Mouse (Mus musculus): ENCODE data around the gene Gm20388. TPM values are rescaled to one million over a fixed set of nuclear protein-coding genes. Genes with fewer than 3 reads are reported as not detected.

The Gm20388 gene
- polyA plus RNA-seq, 2 experiments: 8.5 TPM; not detected in 1

- Histone ChIP-seq H3K4me2 (ENCODE audit: low read depth) (peak overlapping the region; percentile 98), H3K9ac (replicated peaks) (peak overlapping the region; percentile 95), H3K4me1 (replicated peaks; ENCODE audit: control insufficient read depth in 2 of 2, insufficient read depth in 2 of 2, low read length in 1 of 2) (peaks cover 49 to 55% of the 10 kb centered on the region in 2 experiments), H3K4me3 (ENCODE audit: insufficient read depth in 1 of 2, low read depth in 2 of 2, low read length in 2 of 2) (peak overlapping the region; percentile 48 to 57), H3K27me3 (ENCODE audit: control insufficient read depth, insufficient read depth, low read length) (no peaks in the 10 kb centered on the region), H3K9me3 (ENCODE audit: control insufficient read depth, low read length) (no peaks in the 10 kb centered on the region), H3K36me3 (replicated peaks; ENCODE audit: control insufficient read depth, insufficient read depth, low read depth) (0 out of 2 replicates have a peak, but pooled peaks cover under 1% of the 10 kb centered on the region), H3K27ac (peak overlapping the region; percentile 100)
- ATAC-seq (ENCODE audit: insufficient read depth): peak; percentile 66
- TF ChIP-seq EP300 (IDR thresholded peaks at IDR 0.05; ENCODE audit: low read depth): no peak
- TF ChIP-seq CTCF (IDR thresholded peaks at IDR 0.05; ENCODE audit: low read depth): no peak
- no peak for DNase-seq (ENCODE audit: low read depth in 3 of 3, low spot score in 3 of 3)
- 10% methylated on average over 7 of the region's 7 CpGs for WGBS (ENCODE audit: insufficient replicate concordance)
These were observed 4078.5 kb downstream of the Gm20388 start for GRCm38 (mm10) chr8:123989128-123989527.

- peak; percentile 77 for TF ChIP-seq EP300 (IDR thresholded peaks at IDR 0.05; ENCODE audit: low read depth)
- no peak for TF ChIP-seq CTCF (IDR thresholded peaks at IDR 0.05; ENCODE audit: low read depth)
- Histone ChIP-seq H3K36me3 (replicated peaks; ENCODE audit: control insufficient read depth, insufficient read depth, low read depth) (peaks cover 4% of the 10 kb centered on the region; the same call in 1 of the 2 replicates), H3K4me1 (replicated peaks; ENCODE audit: control insufficient read depth in 2 of 2, insufficient read depth in 2 of 2, low read length in 1 of 2) (peaks cover 45 to 51% of the 10 kb centered on the region in 2 experiments), H3K4me3 (ENCODE audit: insufficient read depth in 1 of 2, low read depth in 2 of 2, low read length in 2 of 2) (peak overlapping the region; percentile 39 to 57), H3K27me3 (ENCODE audit: control insufficient read depth, insufficient read depth, low read length) (no peaks in the 10 kb centered on the region), H3K27ac (peak overlapping the region; percentile 100), H3K9me3 (ENCODE audit: control insufficient read depth, low read length) (no peaks in the 10 kb centered on the region), H3K4me2 (ENCODE audit: low read depth) (peak overlapping the region; percentile 98), H3K9ac (replicated peaks) (peak overlapping the region; percentile 61)
- DNase-seq (ENCODE audit: low read depth in 3 of 3, low spot score in 3 of 3): peak in 2 of 3 experiments; percentile 52 to 56
- peak; percentile 43 for ATAC-seq (ENCODE audit: insufficient read depth)
- whole genome bisulfite sequencing (ENCODE audit: insufficient replicate concordance): 13% methylated on average over 13 of the region's 13 CpGs
These were observed 4079.8 kb downstream of the Gm20388 start for GRCm38 (mm10) chr8:123990277-123991049.

GRCm38 (mm10) chr8:123992587-123992986 is 4081.9 kb downstream of the Gm20388 start:
- DNase-seq (ENCODE audit: low read depth in 3 of 3, low spot score in 3 of 3) (no peak), ATAC-seq (ENCODE audit: insufficient read depth) (no peak)
- no peak overlapping the region for H3K4me3 ChIP-seq (ENCODE audit: insufficient read depth in 1 of 2, low read depth in 2 of 2, low read length in 2 of 2)
- H3K27ac ChIP-seq: peak overlapping the region; percentile 31; the same call in 1 of the 2 replicates
- H3K27me3 ChIP-seq (ENCODE audit: control insufficient read depth, insufficient read depth, low read length): no peaks in the 10 kb centered on the region
- no peak overlapping the region for H3K4me2 ChIP-seq (ENCODE audit: low read depth)
- H3K9ac ChIP-seq (replicated peaks): no peak overlapping the region
- H3K36me3 ChIP-seq (replicated peaks; ENCODE audit: control insufficient read depth, insufficient read depth, low read depth): peaks cover 18% of the 10 kb centered on the region
- WGBS (ENCODE audit: insufficient replicate concordance): 70% methylated on average over 8 of the region's 8 CpGs
- H3K9me3 ChIP-seq (ENCODE audit: control insufficient read depth, low read length): no peaks in the 10 kb centered on the region
- TF ChIP-seq CTCF (IDR thresholded peaks at IDR 0.05; ENCODE audit: low read depth) (peak; percentile 91), EP300 (IDR thresholded peaks at IDR 0.05; ENCODE audit: low read depth) (no peak)
- H3K4me1 ChIP-seq (replicated peaks; ENCODE audit: control insufficient read depth in 2 of 2, insufficient read depth in 2 of 2, low read length in 1 of 2): peaks cover 26 to 33% of the 10 kb centered on the region in 2 experiments

GRCm38 (mm10) chr8:123993597-123993996 is 4083.0 kb downstream of the Gm20388 start:
- TF ChIP-seq EP300 (IDR thresholded peaks at IDR 0.05; ENCODE audit: low read depth) (no peak), CTCF (IDR thresholded peaks at IDR 0.05; ENCODE audit: low read depth) (no peak)
- Histone ChIP-seq H3K9me3 (ENCODE audit: control insufficient read depth, low read length) (no peaks in the 10 kb centered on the region), H3K27me3 (ENCODE audit: control insufficient read depth, insufficient read depth, low read length) (no peaks in the 10 kb centered on the region), H3K4me2 (ENCODE audit: low read depth) (no peak overlapping the region), H3K9ac (replicated peaks) (no peak overlapping the region), H3K4me1 (replicated peaks; ENCODE audit: control insufficient read depth in 2 of 2, insufficient read depth in 2 of 2, low read length in 1 of 2) (peaks cover 19 to 26% of the 10 kb centered on the region in 2 experiments), H3K36me3 (replicated peaks; ENCODE audit: control insufficient read depth, insufficient read depth, low read depth) (peaks cover 21% of the 10 kb centered on the region), H3K4me3 (ENCODE audit: insufficient read depth in 1 of 2, low read depth in 2 of 2, low read length in 2 of 2) (no peak overlapping the region), H3K27ac (no peak overlapping the region)
- ATAC-seq (ENCODE audit: insufficient read depth) (no peak), DNase-seq (ENCODE audit: low read depth in 3 of 3, low spot score in 3 of 3) (no peak)
- 84% methylated on average over 5 of the region's 5 CpGs for WGBS (ENCODE audit: insufficient replicate concordance)

GRCm38 (mm10) chr8:123993997-123994396 is 4083.4 kb downstream of the Gm20388 start:
- no peaks in the 10 kb centered on the region for H3K27me3 ChIP-seq (ENCODE audit: control insufficient read depth, insufficient read depth, low read length)
- DNase-seq (ENCODE audit: low read depth in 3 of 3, low spot score in 3 of 3) (no peak), ATAC-seq (ENCODE audit: insufficient read depth) (no peak)
- TF ChIP-seq CTCF (IDR thresholded peaks at IDR 0.05; ENCODE audit: low read depth) (no peak), EP300 (IDR thresholded peaks at IDR 0.05; ENCODE audit: low read depth) (no peak)
- 0 out of 2 replicates have a peak overlapping the region, but pooled peaks have one; percentile 3 for H3K9ac ChIP-seq (replicated peaks)
- no peak overlapping the region for H3K4me2 ChIP-seq (ENCODE audit: low read depth)
- no peaks in the 10 kb centered on the region for H3K9me3 ChIP-seq (ENCODE audit: control insufficient read depth, low read length)
- no peak overlapping the region for H3K4me3 ChIP-seq (ENCODE audit: insufficient read depth in 1 of 2, low read depth in 2 of 2, low read length in 2 of 2)
- peaks cover 17 to 24% of the 10 kb centered on the region in 2 experiments for H3K4me1 ChIP-seq (replicated peaks; ENCODE audit: control insufficient read depth in 2 of 2, insufficient read depth in 2 of 2, low read length in 1 of 2)
- no peak overlapping the region; the same call in 1 of the 2 replicates for H3K27ac ChIP-seq
- peaks cover 22% of the 10 kb centered on the region for H3K36me3 ChIP-seq (replicated peaks; ENCODE audit: control insufficient read depth, insufficient read depth, low read depth)
- WGBS (ENCODE audit: insufficient replicate concordance): 78% methylated on average over 3 of the region's 3 CpGs

Data from liver, embryonic 14.5 days (tissue).